Mouse (Mus musculus): ENCODE measurements at regions not wholly inside any gene's neighbourhood (a gene's known extent, or its start where the extent isn't known, plus 50 kb on each side); places are given as distances from the start of the nearest gene placed in this dataset.
"Not testable (repeated sequence)": the region's sequence is repeated elsewhere in the genome, so short reads cannot be mapped to it uniquely, and the experiment has no call there.

GRCm38 (mm10) chr12:109749256-109749655 lies 149.1 kb upstream of the Rtl1 start:
- ATAC-seq (ENCODE audit: low TSS enrichment): no peak

- ATAC-seq (ENCODE audit: low TSS enrichment): peak; percentile 80
These were observed 149.6 kb upstream of the Rtl1 start for GRCm38 (mm10) chr12:109749711-109750243.

GRCm38 (mm10) chr12:109754986-109755385 lies 154.9 kb upstream of the Rtl1 start:
- ATAC-seq (ENCODE audit: low TSS enrichment): no peak

- no peak for ATAC-seq (ENCODE audit: low TSS enrichment)
These were observed 164.2 kb upstream of the Rtl1 start for GRCm38 (mm10) chr12:109764293-109764692.

GRCm38 (mm10) chr12:109766602-109767001 lies 166.5 kb upstream of the Rtl1 start:
- ATAC-seq (ENCODE audit: low TSS enrichment): not testable (repeated sequence)

GRCm38 (mm10) chr12:109772543-109772942 lies 172.4 kb upstream of the Rtl1 start:
- no peak for ATAC-seq (ENCODE audit: low TSS enrichment)

- no peak for ATAC-seq (ENCODE audit: low TSS enrichment)
These were observed 173.8 kb upstream of the Rtl1 start for GRCm38 (mm10) chr12:109773909-109774313.

GRCm38 (mm10) chr12:109798846-109799245 lies 198.7 kb upstream of the Rtl1 start:
- no peak for ATAC-seq (ENCODE audit: low TSS enrichment)

GRCm38 (mm10) chr12:109799395-109799794 lies 199.3 kb upstream of the Rtl1 start:
- no peak for ATAC-seq (ENCODE audit: low TSS enrichment)

GRCm38 (mm10) chr12:109827241-109827915 lies 227.2 kb upstream of the Rtl1 start:
- ATAC-seq (ENCODE audit: low TSS enrichment): peak; percentile 69

GRCm38 (mm10) chr12:109830303-109831020 lies 230.3 kb upstream of the Rtl1 start:
- ATAC-seq (ENCODE audit: low TSS enrichment): no peak

GRCm38 (mm10) chr12:109832964-109833363 lies 232.8 kb upstream of the Rtl1 start:
- ATAC-seq (ENCODE audit: low TSS enrichment): peak; percentile 73; the same call in 1 of the 2 replicates

GRCm38 (mm10) chr12:109836521-109836920 lies 236.4 kb upstream of the Rtl1 start:
- ATAC-seq (ENCODE audit: low TSS enrichment): no peak

GRCm38 (mm10) chr12:109839126-109839587 lies 239.0 kb upstream of the Rtl1 start:
- ATAC-seq (ENCODE audit: low TSS enrichment): no peak

- no peak for ATAC-seq (ENCODE audit: low TSS enrichment)
These were observed 239.9 kb upstream of the Rtl1 start for GRCm38 (mm10) chr12:109839946-109840524.

GRCm38 (mm10) chr12:109844723-109845601 lies 244.8 kb upstream of the Rtl1 start:
- no peak for ATAC-seq (ENCODE audit: low TSS enrichment)

GRCm38 (mm10) chr12:109845602-109845906 lies 245.4 kb upstream of the Rtl1 start:
- no peak for ATAC-seq (ENCODE audit: low TSS enrichment)

- no peak for ATAC-seq (ENCODE audit: low TSS enrichment)
These were observed 256.2 kb upstream of the Rtl1 start for GRCm38 (mm10) chr12:109856336-109856735.

GRCm38 (mm10) chr12:109857705-109858104 lies 257.6 kb upstream of the Rtl1 start:
- ATAC-seq (ENCODE audit: low TSS enrichment): no peak

GRCm38 (mm10) chr12:109864826-109865225 lies 264.7 kb upstream of the Rtl1 start:
- ATAC-seq (ENCODE audit: low TSS enrichment): no peak

GRCm38 (mm10) chr12:109871021-109871420 lies 270.9 kb upstream of the Rtl1 start:
- ATAC-seq (ENCODE audit: low TSS enrichment): no peak

- no peak for ATAC-seq (ENCODE audit: low TSS enrichment)
These were observed 274.3 kb upstream of the Rtl1 start for GRCm38 (mm10) chr12:109874466-109874865.

Data from frontal cortex, adult (tissue).